Mouse (Mus musculus): ENCODE data around the gene Fam83e.

GRCm38 (mm10) chr7:45755703-45756102, 34.7 kb downstream of the Fam83e start:
- TF ChIP-seq CTCF (IDR thresholded peaks at IDR 0.05; ENCODE audit: borderline replicate concordance, insufficient read depth, low read depth, low read length) = no peak
- TF ChIP-seq POLR2A (IDR thresholded peaks at IDR 0.05; ENCODE audit: borderline replicate concordance, insufficient read depth, low read length) = no peak
